Mouse (Mus musculus): Measurements from ENCODE around the gene Man2a1. TPM values are rescaled to one million over a fixed set of nuclear protein-coding genes. Genes with fewer than 3 reads are reported as not detected.

The Man2a1 gene
- polyA plus RNA-seq, 1 experiment from 2014 or later: 4.1 TPM

DNA sequence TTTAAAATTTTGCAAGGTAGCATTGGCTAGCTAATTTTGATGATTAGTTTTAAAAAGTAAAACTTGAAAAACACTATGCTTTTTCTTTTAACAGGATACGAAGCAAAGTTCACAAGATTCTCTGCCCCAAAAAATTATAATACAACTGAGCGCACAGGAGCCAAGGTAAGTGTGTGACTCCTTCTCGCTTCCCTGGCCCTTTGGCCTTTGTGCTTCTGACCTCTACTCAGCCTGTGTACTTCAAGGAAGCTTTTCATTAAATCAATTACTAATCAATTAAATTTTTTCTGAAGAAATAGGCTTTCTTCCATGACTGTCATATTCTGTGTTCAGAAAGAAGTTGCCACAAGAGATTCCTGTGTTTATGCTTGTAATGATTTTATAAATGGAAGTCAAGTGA is 80.9 kb downstream of the Man2a1 start:
- 91% methylated on average over 3 of the region's 3 CpGs for WGBS (ENCODE audit: insufficient replicate concordance)
- Histone ChIP-seq H3K27ac (ENCODE audit: low read depth, low read length) (no peak overlapping the region), H3K9ac (ENCODE audit: low read depth, low read length) (no peak overlapping the region), H3K4me1 (ENCODE audit: control insufficient read depth, insufficient read depth, low read length) (no peaks in the 10 kb centered on the region), H3K36me3 (ENCODE audit: control insufficient read depth, insufficient read depth, low read length) (no peaks in the 10 kb centered on the region), H3K4me2 (no peak overlapping the region), H3K27me3 (ENCODE audit: control insufficient read depth, insufficient read depth, low read length) (no peaks in the 10 kb centered on the region), H3K4me3 (ENCODE audit: low read depth, low read length) (no peak overlapping the region), H3K9me3 (replicated peaks; ENCODE audit: control insufficient read depth, low read length) (no peaks in the 10 kb centered on the region)
- no peak for ATAC-seq (replicated peaks; ENCODE audit: insufficient number of reproducible peaks, low FRiP score, low TSS enrichment)

DNA sequence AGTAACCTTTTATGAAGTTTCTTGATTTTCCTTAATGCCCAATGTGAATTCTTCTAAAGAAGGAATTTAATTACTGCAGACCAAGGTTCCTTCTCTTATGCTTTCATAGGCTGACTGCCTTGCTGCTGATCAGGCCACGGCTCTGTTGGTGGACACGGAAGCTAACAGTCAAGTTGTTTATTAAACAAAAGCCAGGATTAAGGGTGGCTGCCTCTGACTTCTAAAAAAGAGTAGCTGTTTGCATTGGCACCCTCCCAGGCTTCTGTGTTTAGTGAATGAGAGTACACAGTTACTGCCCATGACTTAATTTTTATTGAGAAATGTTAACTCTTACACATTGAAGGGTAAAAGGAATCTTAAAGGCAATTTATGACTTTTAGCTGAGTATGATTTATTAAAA is 81.4 kb downstream of the Man2a1 start:
- H3K9ac ChIP-seq (ENCODE audit: low read depth, low read length): no peak overlapping the region
- ATAC-seq (replicated peaks; ENCODE audit: insufficient number of reproducible peaks, low FRiP score, low TSS enrichment): no peak
- no peaks in the 10 kb centered on the region for H3K4me1 ChIP-seq (ENCODE audit: control insufficient read depth, insufficient read depth, low read length)
- 82% methylated on average over 2 of the region's 2 CpGs for WGBS (ENCODE audit: insufficient replicate concordance)
- no peak overlapping the region for H3K27ac ChIP-seq (ENCODE audit: low read depth, low read length)
- no peak overlapping the region for H3K4me3 ChIP-seq (ENCODE audit: low read depth, low read length)
- H3K36me3 ChIP-seq (ENCODE audit: control insufficient read depth, insufficient read depth, low read length): no peaks in the 10 kb centered on the region
- no peaks in the 10 kb centered on the region for H3K9me3 ChIP-seq (replicated peaks; ENCODE audit: control insufficient read depth, low read length)
- H3K27me3 ChIP-seq (ENCODE audit: control insufficient read depth, insufficient read depth, low read length): no peaks in the 10 kb centered on the region
- no peak overlapping the region for H3K4me2 ChIP-seq

DNA sequence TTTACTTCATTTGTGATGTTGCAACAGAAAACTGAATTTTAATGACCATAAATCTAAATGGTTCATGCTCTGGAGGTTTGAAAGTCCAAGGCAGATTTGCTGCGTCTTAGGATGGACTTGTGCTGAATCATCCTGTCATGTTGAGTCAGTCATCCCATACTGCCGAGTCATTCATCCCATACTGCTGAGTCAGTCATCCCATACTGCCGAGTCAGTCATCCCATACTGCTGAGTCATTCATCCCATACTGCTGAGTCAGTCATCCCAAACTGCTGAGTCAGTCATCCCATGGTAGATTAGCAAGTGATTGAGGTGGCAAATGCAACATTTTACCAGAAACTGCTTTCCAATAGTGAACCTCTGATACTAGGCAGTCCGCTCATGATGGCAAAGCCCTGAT is 83.6 kb downstream of the Man2a1 start:
- no peak overlapping the region for H3K9ac ChIP-seq (ENCODE audit: low read depth, low read length)
- H3K27ac ChIP-seq (ENCODE audit: low read depth, low read length): no peak overlapping the region
- WGBS (ENCODE audit: insufficient replicate concordance): 98% methylated on average over 4 of the region's 4 CpGs
- no peak for ATAC-seq (replicated peaks; ENCODE audit: insufficient number of reproducible peaks, low FRiP score, low TSS enrichment)
- no peaks in the 10 kb centered on the region for H3K27me3 ChIP-seq (ENCODE audit: control insufficient read depth, insufficient read depth, low read length)
- H3K36me3 ChIP-seq (ENCODE audit: control insufficient read depth, insufficient read depth, low read length): no peaks in the 10 kb centered on the region
- no peaks in the 10 kb centered on the region for H3K9me3 ChIP-seq (replicated peaks; ENCODE audit: control insufficient read depth, low read length)
- no peak overlapping the region for H3K4me2 ChIP-seq
- no peak overlapping the region for H3K4me3 ChIP-seq (ENCODE audit: low read depth, low read length)
- no peaks in the 10 kb centered on the region for H3K4me1 ChIP-seq (ENCODE audit: control insufficient read depth, insufficient read depth, low read length)

GRCm38 (mm10) chr17:64685216-64685903 is 84.8 kb downstream of the Man2a1 start:
- Histone ChIP-seq H3K4me1 (ENCODE audit: control insufficient read depth, insufficient read depth, low read length) (no peaks in the 10 kb centered on the region), H3K9ac (ENCODE audit: low read depth, low read length) (no peak overlapping the region), H3K4me3 (ENCODE audit: low read depth, low read length) (no peak overlapping the region), H3K36me3 (ENCODE audit: control insufficient read depth, insufficient read depth, low read length) (peaks cover 4% of the 10 kb centered on the region; the same call in 1 of the 2 replicates), H3K4me2 (no peak overlapping the region), H3K27me3 (ENCODE audit: control insufficient read depth, insufficient read depth, low read length) (no peaks in the 10 kb centered on the region), H3K9me3 (replicated peaks; ENCODE audit: control insufficient read depth, low read length) (no peaks in the 10 kb centered on the region), H3K27ac (ENCODE audit: low read depth, low read length) (no peak overlapping the region)
- 81% methylated on average over 6 of the region's 6 CpGs for WGBS (ENCODE audit: insufficient replicate concordance)
- no peak for ATAC-seq (replicated peaks; ENCODE audit: insufficient number of reproducible peaks, low FRiP score, low TSS enrichment)

DNA sequence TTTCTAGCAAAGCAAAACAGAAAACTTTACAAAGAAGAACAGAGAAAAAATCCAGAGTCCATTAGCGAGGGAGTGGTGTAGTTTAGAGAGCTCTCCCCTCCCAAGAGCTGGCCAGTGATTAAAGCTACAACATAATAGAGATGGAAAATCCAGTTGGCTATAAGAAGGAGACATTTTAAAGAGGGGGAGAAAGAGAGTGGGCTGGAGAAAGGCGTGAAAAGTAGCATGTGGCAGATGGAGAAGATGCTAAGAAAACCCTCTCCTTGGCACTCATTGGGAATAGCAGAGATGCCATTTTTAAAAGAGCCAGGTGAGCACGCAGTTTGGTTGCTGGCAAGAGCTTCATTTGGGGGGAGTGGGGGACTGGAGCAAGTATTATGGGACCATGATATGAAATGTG is 89.1 kb downstream of the Man2a1 start:
- Histone ChIP-seq H3K4me1 (ENCODE audit: control insufficient read depth, insufficient read depth, low read length) (no peaks in the 10 kb centered on the region), H3K4me2 (no peak overlapping the region), H3K36me3 (ENCODE audit: control insufficient read depth, insufficient read depth, low read length) (peaks cover 4% of the 10 kb centered on the region; the same call in 1 of the 2 replicates), H3K4me3 (ENCODE audit: low read depth, low read length) (no peak overlapping the region), H3K27me3 (ENCODE audit: control insufficient read depth, insufficient read depth, low read length) (no peaks in the 10 kb centered on the region), H3K9ac (ENCODE audit: low read depth, low read length) (no peak overlapping the region), H3K27ac (ENCODE audit: low read depth, low read length) (no peak overlapping the region), H3K9me3 (replicated peaks; ENCODE audit: control insufficient read depth, low read length) (no peaks in the 10 kb centered on the region)
- no peak for ATAC-seq (replicated peaks; ENCODE audit: insufficient number of reproducible peaks, low FRiP score, low TSS enrichment)
- WGBS (ENCODE audit: insufficient replicate concordance): 85% methylated on average over 3 of the region's 3 CpGs

DNA sequence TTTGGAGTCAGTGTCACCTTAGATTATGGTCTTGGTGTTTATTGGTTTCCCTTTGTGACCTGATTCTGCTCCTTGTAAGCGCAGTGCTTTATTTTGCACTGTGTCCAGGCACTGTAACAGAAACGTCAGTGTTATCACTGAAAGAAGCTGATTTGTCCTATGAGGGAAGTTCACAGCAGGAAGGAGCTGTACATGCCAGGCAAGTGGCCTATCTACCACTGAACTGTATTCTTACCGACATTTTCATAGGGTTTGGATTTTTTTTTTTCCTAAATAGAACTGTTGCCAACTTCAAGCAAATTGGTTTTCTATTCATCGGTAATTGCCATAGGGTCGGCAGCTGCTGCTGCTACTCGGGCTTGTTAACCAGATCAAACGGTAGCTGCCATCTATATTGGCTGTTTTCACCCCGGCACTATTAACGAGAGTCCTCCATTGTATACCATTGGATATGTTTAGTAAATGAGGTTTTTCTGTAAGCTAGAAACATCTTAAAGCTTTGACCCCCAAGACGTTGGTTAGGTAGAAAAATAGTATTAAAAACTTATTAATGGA is 96.8 kb downstream of the Man2a1 start:
- ATAC-seq (replicated peaks; ENCODE audit: insufficient number of reproducible peaks, low FRiP score, low TSS enrichment): no peak
- Histone ChIP-seq H3K4me3 (ENCODE audit: low read depth, low read length) (no peak overlapping the region), H3K4me2 (no peak overlapping the region), H3K9me3 (replicated peaks; ENCODE audit: control insufficient read depth, low read length) (no peaks in the 10 kb centered on the region), H3K27me3 (ENCODE audit: control insufficient read depth, insufficient read depth, low read length) (no peaks in the 10 kb centered on the region), H3K36me3 (ENCODE audit: control insufficient read depth, insufficient read depth, low read length) (no peaks in the 10 kb centered on the region), H3K9ac (ENCODE audit: low read depth, low read length) (no peak overlapping the region), H3K27ac (ENCODE audit: low read depth, low read length) (no peak overlapping the region), H3K4me1 (ENCODE audit: control insufficient read depth, insufficient read depth, low read length) (no peaks in the 10 kb centered on the region)
- 81% methylated on average over 10 of the region's 10 CpGs for WGBS (ENCODE audit: insufficient replicate concordance)

- Histone ChIP-seq H3K27ac (ENCODE audit: low read depth, low read length) (no peak overlapping the region), H3K36me3 (ENCODE audit: control insufficient read depth, insufficient read depth, low read length) (no peaks in the 10 kb centered on the region), H3K4me2 (no peak overlapping the region), H3K27me3 (ENCODE audit: control insufficient read depth, insufficient read depth, low read length) (no peaks in the 10 kb centered on the region), H3K9ac (ENCODE audit: low read depth, low read length) (no peak overlapping the region), H3K4me1 (ENCODE audit: control insufficient read depth, insufficient read depth, low read length) (no peaks in the 10 kb centered on the region), H3K9me3 (replicated peaks; ENCODE audit: control insufficient read depth, low read length) (no peaks in the 10 kb centered on the region), H3K4me3 (ENCODE audit: low read depth, low read length) (no peak overlapping the region)
- 82% methylated on average over 8 of the region's 8 CpGs for WGBS (ENCODE audit: insufficient replicate concordance)
- no peak for ATAC-seq (replicated peaks; ENCODE audit: insufficient number of reproducible peaks, low FRiP score, low TSS enrichment)
These were observed 98.0 kb downstream of the Man2a1 start for GRCm38 (mm10) chr17:64698516-64698915.

DNA sequence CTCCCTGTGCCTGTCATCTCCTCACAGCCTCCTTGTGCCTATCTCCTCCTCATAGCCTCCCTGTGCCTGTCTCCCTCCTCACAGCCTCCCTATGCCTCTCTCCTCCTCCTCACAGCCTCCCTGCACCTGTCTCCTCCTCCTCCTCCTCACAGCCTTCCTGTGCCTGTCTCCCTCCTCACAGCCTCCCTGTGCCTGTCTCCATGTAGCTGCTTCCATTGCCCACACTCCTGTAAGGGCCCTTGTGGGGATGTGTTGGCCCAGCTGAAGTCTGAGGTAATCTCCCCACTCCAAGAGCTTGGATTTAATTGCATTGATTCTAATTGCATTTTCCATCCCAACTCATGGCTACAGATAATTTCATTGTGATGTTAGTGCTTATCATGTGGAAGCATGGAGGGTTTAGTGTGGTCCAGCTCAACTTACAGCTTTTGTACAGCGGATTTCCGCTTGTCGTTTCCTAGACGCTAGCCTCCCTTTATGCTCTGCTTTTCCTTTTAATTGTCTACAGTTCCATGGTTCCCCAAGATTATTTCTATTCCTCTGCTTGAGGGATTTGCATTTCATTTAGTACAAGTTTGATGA is 103.2 kb downstream of the Man2a1 start:
- no peak overlapping the region for H3K27ac ChIP-seq (ENCODE audit: low read depth, low read length)
- H3K4me3 ChIP-seq (ENCODE audit: low read depth, low read length): no peak overlapping the region
- H3K9me3 ChIP-seq (replicated peaks; ENCODE audit: control insufficient read depth, low read length): no peaks in the 10 kb centered on the region
- H3K9ac ChIP-seq (ENCODE audit: low read depth, low read length): no peak overlapping the region
- no peak overlapping the region for H3K4me2 ChIP-seq
- ATAC-seq (replicated peaks; ENCODE audit: insufficient number of reproducible peaks, low FRiP score, low TSS enrichment): no peak
- no peaks in the 10 kb centered on the region for H3K27me3 ChIP-seq (ENCODE audit: control insufficient read depth, insufficient read depth, low read length)
- H3K4me1 ChIP-seq (ENCODE audit: control insufficient read depth, insufficient read depth, low read length): no peaks in the 10 kb centered on the region
- H3K36me3 ChIP-seq (ENCODE audit: control insufficient read depth, insufficient read depth, low read length): no peaks in the 10 kb centered on the region
- 87% methylated on average over 4 of the region's 4 CpGs for WGBS (ENCODE audit: insufficient replicate concordance)

DNA sequence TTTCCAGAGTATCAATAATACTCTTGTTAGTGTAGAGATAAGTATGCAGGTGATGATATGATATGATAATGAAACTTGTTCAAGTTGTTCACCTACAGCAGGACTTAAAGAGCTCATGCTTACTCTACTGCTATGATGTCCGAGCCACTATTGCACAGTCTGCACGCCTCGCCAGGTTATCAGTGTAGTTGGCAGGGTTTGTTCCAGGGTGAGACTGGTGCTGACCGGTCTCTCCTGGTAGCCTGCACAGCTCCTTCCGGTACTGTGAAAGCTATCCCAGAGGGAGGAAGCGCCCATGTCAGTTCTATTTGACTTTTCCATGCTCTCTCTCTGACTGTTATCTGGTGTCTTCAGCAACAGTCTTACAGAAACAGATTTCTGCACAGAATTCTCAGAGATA is 107.0 kb downstream of the Man2a1 start:
- no peaks in the 10 kb centered on the region for H3K27me3 ChIP-seq (ENCODE audit: control insufficient read depth, insufficient read depth, low read length)
- H3K27ac ChIP-seq (ENCODE audit: low read depth, low read length): no peak overlapping the region
- ATAC-seq (replicated peaks; ENCODE audit: insufficient number of reproducible peaks, low FRiP score, low TSS enrichment): no peak
- H3K9ac ChIP-seq (ENCODE audit: low read depth, low read length): no peak overlapping the region
- no peaks in the 10 kb centered on the region for H3K4me1 ChIP-seq (ENCODE audit: control insufficient read depth, insufficient read depth, low read length)
- H3K9me3 ChIP-seq (replicated peaks; ENCODE audit: control insufficient read depth, low read length): no peaks in the 10 kb centered on the region
- 0 out of 2 replicates have a peak, but pooled peaks cover 3% of the 10 kb centered on the region for H3K36me3 ChIP-seq (ENCODE audit: control insufficient read depth, insufficient read depth, low read length)
- H3K4me2 ChIP-seq: no peak overlapping the region
- 70% methylated on average over 6 of the region's 6 CpGs for WGBS (ENCODE audit: insufficient replicate concordance)
- no peak overlapping the region for H3K4me3 ChIP-seq (ENCODE audit: low read depth, low read length)
